Mouse (Mus musculus) thymus, postnatal 36 days (tissue): ENCODE results near the gene Trp53rka.

Experiments
- DNase-seq, 2 experiments: peaks; one replicate each; pipeline ENCODE4 v3.0.0; 2022; ENCODE audit warnings: mixed read lengths in 2 of 2

Trp53rka gene

DNA sequence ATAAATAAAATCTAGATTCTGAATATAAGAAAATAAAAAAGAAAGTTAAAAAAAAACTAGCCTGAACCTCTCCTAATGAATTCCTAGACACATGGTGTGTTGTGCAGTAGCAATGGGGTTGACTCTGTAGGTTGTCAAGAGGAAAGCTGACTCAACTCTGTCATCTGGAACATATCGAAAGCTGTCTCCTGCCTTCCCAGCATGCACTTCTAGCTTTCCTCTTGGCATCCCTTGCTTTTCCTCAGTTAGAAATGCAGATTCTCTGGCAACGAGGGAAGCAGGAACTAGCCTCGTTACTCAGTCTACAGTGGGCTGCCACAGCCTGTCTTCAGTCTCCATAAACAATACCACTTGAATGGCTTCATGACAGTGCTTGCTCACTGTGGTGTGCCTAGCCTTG lies 7.3 kb downstream of the Trp53rka start:
- no peak for DNase-seq

DNA sequence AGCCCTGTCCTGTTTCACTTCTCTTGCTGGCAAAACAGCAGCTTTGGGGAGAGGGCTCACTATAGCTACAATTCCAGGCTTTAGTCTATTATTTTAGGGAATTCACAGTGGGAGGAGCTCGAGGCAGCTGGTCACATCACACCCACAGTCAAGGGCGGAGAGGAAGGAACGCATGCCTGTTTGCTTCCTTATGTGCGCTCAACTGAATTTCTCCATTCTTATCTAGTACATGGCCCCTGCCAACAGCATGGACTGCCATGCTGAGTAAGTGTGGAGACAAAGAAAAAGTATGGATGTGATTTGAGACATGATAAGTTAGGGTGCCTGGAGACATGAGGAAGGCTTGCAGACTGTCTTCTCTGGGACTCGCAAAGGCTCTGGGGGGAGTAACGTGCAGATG lies 9.0 kb downstream of the Trp53rka start:
- no peak for DNase-seq

DNA sequence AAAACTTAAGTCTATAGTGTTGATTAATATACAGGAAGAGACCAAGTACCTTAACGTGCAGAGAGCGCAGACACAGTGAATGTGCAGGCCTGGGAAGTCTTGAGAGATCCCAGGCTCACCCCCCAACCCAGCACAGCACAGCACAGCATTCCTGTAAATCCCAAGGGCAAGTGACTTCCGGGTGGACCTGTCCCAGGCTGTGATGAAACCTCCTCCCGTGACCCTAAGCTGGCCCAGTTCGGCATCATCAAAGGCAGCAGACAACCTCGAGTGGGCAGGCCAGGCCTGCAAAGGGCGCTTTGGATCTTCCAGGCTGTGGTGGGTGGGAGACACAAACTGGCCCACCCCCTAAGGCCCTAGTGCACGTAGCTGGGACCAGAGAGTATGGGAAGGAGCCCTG lies 11.1 kb downstream of the Trp53rka start:
- no peak for DNase-seq

DNA sequence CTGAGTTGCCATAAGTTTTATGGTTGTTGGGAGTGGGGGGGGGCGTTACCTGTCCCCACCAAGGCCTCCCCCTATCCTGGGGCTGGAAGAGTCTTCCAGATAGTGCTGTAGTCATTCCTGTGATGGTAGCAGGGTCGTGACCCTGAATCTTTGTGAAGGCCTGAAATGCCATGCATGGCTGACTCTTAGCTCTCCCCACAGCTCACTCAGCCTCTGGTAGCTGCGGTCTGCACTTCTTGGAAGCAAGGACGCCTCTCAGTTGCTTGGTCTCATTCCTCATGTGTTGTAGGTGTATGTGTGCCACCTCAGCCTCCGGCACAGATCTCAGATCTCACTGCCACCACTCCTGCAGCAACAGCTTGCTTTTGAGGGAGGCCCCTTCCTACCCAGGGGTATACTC lies 17.3 kb downstream of the Trp53rka start:
- no peak for DNase-seq

DNA sequence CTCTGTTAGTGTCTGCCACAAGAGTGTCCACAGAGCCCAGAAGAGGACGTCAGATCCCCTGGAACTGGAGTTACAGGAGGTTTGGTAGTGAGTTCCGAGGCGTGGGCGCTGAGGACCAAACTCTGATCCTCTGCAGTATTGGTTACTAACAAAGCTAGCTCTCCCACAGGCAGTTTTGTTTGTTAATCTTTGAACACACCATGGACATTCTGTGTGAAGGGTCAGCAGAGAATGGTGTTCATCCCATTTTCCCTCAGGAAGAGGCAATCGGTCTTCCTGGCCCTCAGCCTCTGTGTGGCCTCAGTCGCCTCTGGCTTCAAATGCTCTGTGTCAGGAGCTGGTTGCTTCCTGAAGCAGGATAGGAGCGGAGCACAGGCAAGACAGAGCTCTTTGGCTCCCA lies 17.7 kb downstream of the Trp53rka start:
- no peak for DNase-seq

DNA sequence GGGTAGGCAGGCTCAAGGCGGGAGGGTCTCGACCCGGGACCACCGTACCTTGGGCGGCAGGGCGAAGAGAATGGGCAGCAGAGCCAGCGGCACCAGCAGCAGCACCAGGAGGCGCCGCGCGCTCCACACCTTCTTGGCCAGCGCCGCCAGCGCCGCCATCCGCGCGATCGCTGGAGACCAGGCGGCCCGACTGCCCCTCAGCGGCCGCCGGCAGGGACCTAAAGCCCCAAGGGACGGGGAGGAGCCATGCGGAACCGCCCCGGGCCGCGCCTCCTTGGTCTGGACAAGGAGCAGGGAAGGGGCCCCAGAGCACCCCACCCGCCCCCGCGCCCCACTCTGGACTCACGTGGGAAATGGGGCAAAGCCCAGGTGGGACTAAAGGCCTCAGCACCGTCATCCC lies 20.1 kb downstream of the Trp53rka start, which contains the start of gene Slc13a3:
TSS of gene Slc13a3 (minus strand) at position 228 of the 400 bp plus-strand sequence.
- DNase-seq, result no peak

DNA sequence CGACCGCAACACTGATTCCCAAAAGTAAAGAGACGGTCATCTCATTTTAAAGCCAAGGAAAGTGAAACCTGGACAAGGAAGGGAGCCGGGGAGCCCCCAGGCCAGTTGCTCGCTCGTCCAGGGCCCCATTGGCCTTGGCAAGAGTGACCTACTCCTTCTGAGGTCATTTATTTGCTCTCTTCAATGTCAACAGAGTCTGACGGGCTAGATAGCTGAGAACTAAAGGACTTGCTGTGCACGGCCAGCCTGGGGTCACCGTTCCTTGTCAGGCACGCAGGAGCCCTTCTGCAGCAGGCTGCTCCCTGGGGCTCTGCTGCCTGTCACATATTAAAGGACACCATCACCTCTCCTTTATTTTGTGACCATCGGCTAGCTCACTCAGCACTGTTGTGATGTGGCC lies 21.2 kb downstream of the Trp53rka start:
- DNase-seq, result no peak

DNA sequence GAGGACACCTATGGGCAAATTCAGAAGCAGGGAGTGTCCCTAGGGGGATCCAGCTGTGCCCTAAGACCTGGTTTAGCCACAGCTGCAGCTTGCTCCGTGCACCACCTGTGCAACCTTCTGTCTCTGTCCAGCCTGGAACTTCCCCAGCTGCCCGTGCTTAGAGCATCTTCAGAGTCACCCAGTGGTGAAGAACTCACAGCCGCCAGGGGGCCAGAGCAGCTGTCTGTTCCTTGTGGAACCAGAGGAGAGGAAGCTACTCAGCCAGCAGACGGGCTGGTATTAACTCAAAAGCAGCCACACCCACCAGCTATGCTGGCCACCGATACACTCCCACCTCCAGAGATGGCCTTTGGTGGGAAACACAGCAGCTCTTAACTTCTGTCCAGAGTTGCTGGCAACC lies 23.0 kb downstream of the Trp53rka start:
- DNase-seq, result peak; percentile 40 to 44

DNA sequence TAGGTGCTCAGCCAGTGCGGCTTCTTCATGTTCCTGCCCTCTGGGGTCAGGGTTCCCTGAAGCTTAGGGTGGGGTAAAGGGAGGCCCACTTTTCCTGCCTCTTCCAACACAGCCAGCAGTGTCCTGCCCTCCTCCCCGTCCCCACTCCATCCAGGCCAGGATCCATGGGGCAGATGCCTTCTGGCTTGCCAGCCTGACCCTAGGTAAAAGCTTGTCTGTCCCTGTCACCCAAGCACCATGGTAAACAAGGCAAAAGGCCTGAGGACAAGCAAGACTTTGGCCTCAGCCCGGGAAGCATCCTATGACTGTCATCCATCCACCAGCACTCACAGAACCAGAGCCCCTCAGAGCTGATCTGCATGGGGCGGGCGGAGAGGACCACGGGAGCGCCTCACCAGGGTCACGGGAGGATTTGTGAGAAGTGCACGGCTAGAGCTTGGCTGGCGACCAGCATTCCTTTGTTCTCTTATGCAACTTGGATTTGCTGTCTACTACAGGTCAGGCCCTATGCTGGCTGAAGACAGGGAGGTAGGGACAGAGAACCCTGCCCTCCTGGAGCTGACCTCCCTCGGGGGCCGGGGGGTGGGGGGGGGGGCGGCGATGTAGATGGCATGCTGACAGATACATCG lies 25.2 kb downstream of the Trp53rka start:
- DNase-seq, result no peak

DNA sequence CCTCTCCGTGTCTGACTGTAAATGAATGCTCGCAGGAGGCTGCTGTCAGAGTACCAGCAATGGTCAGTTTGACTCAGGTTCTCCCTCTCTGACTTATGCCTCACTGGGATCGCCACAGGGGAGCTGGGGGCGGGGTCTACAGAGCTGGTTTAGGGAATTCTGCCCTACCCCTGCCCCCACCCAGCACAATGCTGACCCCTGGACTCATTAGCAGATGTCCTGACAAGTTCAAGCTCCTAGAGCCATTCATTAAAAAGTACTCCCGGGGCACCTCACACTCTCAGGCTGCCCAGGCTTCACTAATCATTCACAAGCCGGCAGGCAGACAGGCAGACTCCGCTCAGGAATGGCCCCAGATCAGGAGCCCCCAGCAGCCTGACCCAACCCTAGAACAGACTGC lies 33.5 kb downstream of the Trp53rka start:
- no peak for DNase-seq

DNA sequence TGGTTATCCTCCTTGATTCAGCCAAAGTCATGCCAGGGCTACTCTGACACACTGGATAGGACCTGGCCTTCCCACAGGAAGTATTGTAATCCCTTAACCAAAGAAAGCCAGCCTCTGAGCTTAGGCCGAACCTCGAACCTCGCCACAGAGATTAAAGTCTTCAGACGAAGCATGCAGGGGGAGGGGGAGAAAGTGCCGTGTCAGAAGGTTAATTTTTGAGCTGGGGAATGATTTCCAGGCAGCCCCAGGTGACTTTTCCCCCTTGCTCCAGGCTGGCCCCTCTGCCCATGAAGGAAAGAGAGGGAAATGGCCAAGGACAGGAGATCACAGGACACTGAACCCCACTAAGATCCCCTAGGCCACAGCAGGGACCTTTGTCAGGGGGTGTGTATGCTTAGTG lies 34.9 kb downstream of the Trp53rka start:
- no peak for DNase-seq

DNA sequence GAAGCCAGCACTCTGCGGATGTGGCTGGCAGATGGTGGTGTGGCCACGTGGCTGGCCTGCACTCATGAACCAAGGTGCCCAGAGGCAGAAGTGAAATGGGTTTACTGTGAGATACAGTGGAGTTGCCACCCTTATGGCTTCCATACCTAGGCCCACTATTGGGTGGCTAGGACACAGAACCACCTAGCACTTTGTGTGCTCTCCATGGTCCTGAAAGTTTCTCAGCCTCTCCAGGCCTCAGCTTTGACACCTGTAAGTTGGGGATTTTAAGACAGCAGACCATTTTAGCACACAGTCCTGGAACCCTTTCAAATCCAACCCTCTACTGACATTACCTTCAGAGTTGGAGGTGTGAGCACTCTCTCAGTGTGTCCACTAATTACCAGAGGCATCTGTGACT lies 36.4 kb downstream of the Trp53rka start:
- DNase-seq, result no peak

DNA sequence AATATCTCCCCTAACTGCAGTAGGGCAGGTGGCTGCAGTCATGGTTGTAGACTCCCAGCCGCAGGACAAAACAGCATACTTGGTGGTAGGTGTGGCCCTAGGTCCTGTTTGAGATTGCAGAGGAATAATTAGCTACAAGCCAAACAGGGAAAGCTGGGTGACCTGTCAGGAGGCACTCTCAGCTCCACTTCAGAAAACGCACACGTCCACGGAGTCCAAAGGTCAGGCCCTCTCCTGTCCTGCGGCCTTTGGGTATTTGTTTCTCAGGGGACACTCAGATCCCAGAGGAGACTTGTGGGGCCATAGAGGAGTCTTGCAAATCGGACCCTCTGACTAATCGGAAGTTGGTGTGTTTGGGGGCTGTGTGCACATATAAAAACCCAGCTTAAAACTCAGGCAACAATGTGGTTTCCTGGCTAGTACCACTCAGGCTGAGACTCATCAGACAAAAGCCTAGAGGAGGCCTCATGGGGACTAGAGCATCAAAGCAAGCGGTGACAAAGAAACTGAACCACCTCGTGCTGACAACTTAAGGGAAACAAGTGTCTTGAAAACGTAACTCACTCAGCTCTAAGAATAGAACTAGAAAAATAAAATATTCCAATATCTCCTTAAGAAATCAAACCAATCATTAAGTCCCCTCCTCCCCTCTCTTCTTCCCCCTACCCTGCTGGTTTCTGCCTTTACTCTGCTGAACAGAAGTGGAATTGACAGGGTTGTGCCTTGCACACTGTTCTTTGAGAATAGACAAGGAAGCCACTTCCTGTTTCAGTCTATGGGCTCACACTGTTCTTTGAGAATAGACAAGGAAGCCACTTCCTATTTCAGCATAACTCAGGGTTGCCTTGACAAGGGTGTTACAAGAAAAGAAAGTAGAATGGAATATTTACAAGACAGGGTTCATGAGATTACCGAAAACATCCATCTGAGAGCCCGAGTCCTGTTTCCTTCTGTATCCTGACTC lies 40.1 kb downstream of the Trp53rka start:
- DNase-seq, result peak; percentile 23 to 38

DNA sequence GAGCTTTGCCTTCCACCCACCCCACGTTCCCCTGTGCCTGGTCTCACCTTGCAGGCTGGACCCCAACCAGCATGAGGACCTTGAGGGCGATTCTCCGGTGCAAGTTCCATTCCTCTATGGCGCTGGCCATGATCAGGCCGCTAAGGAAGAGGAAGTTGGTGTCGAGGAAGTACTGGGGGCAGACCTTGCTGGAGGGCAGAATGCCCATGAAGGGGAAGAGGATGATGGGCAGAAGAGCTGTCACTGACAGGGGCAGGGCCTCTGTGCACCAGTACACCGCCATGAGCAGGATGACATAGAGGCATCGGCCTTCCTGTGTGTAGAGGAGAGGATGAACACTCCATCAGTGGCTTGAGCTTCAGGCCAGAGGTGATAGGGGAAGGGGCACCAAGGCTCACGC lies 44.6 kb downstream of the Trp53rka start:
- no peak for DNase-seq

DNA sequence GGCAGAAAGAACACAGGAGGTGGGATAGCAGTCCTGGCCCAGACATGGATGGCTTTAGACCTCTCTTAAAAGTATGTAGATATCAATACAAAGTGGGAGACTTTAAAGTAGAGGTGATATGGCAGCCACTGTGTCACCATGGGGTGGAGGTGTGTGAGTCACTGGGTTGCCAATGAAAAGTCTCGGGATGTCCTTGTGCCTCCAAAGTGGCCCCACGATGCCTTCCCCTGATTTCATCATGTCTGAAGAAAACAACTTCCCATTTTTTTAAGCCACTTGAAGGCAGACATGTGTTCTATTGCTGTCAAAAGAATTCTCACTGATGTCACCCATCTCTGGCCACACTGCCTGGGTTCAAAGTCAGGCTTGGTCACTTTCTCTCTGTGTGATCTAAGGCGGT lies 48.3 kb downstream of the Trp53rka start:
- DNase-seq, result no peak

DNA sequence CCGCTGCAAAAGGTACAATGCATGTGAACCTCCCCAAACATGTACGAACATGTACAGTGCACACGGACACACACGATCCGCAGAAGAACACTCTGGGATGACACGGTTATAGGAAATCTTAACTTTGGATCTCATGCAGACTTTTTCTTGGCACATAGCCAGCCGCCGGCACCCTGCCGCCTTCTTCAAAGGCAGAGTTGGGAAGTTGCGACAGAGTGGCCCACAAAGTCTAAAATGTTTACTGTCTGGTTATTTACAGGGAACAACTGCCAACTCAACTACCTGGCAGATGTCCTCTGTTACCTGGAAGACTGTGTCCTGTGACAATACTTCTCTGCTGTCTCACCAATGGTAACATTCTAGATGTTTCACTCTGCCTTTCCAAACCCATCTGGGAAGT lies 50.1 kb downstream of the Trp53rka start:
- no peak for DNase-seq

DNA sequence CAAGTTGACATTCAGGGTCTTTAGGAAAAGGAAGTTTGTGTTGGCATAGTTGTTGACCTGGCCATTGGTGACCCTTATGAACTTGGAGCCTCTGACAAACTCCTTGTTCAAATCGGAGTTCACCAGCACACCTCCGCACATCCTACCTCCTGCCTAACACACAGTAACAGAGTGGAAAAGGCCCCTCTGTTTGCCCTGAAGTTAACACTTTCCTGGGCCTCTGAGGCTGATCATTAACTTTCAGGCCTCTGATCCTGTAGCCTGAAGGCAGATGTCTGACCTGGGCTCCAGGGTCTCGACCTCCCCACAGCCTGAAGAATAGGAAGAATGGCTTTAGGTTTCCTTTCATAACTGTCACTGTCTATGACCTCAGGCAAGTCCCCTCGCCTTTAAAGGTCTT lies 51.5 kb downstream of the Trp53rka start:
- no peak for DNase-seq
